Comparison of ENCODE assay signal across 17 mouse cellular contexts in genomic region chr14:21427369-21427768, GRCm38 (mm10). TPM values are rescaled to one million over a fixed set of nuclear protein-coding genes. Genes with fewer than 3 reads are reported as not detected.
DNase-seq lines count a peak whose midpoint lies in the region; ATAC-seq and TF ChIP-seq lines count a peak whose summit lies in the region.
"Had no signal": no experiment of that assay in that cellular context is flagged by ENCODE, and none has a peak within 500 bp of the region (broad histone marks: within the 10 kb centered on the region; RNA-seq: fewer than 3 reads in every experiment).

No protein-coding gene starts in this region.

- TF ChIP-seq POLR2A in brain, embryonic 14.5 days (IDR thresholded peaks at IDR 0.05; ENCODE audit: borderline replicate concordance, extremely low read depth, insufficient read depth, insufficient read length, poor library complexity, severe bottlenecking), result no peak

- ATAC-seq in heart, embryonic 13.5 days (ENCODE audit: extremely low read depth, insufficient number of reproducible peaks, low FRiP score, low TSS enrichment), result no peak
- peak; percentile 55; the same call in 1 of the 2 replicates for ATAC-seq in hindbrain, embryonic 14.5 days (ENCODE audit: low FRiP score)
- ATAC-seq in midbrain, embryonic 12.5 days (ENCODE audit: low FRiP score, low read depth), result peak; percentile 60; the same call in 1 of the 2 replicates
- ATAC-seq in monocyte, adult 5-6 weeks (replicated peaks; ENCODE audit: insufficient number of reproducible peaks, low FRiP score, low TSS enrichment, poor library complexity, severe bottlenecking), result no peak
- ATAC-seq: liver, postnatal 0 days had no signal

- H3K4me3 ChIP-seq in heart, embryonic 13.5 days, result no peak overlapping the region
- H3K4me3 ChIP-seq in hindbrain, embryonic 14.5 days (replicated peaks; ENCODE audit: low read length), result no peak overlapping the region
- H3K4me3 ChIP-seq in midbrain, embryonic 12.5 days, result no peak overlapping the region
- H3K4me3 ChIP-seq: heart, embryonic 10.5 days had no signal

- H3K9me3 ChIP-seq in heart, embryonic 13.5 days, result no peaks in the 10 kb centered on the region
- no peaks in the 10 kb centered on the region for H3K9me3 ChIP-seq in hindbrain, embryonic 14.5 days (ENCODE audit: control insufficient read depth, low read length)
- no peaks in the 10 kb centered on the region for H3K9me3 ChIP-seq in midbrain, embryonic 12.5 days
- H3K9me3 ChIP-seq: heart, embryonic 10.5 days had no signal

- H3K4me2 ChIP-seq in heart, embryonic 13.5 days, result no peak overlapping the region
- H3K4me2 ChIP-seq in hindbrain, embryonic 14.5 days (replicated peaks), result no peak overlapping the region
- no peak overlapping the region for H3K4me2 ChIP-seq in midbrain, embryonic 12.5 days (replicated peaks)

- H3K9ac ChIP-seq in heart, embryonic 13.5 days, result peak overlapping the region; percentile 40; the same call in 1 of the 2 replicates
- no peak overlapping the region for H3K9ac ChIP-seq in hindbrain, embryonic 14.5 days
- H3K9ac ChIP-seq in midbrain, embryonic 12.5 days (replicated peaks), result no peak overlapping the region
- H3K9ac ChIP-seq: liver, postnatal 0 days had no signal

- 0 out of 2 replicates have a peak, but pooled peaks have one; percentile 18 for TF ChIP-seq CTCF in brain, embryonic 14.5 days (IDR thresholded peaks at IDR 0.05; ENCODE audit: borderline replicate concordance, extremely low read depth, insufficient read depth, insufficient read length)

- H3K36me3 ChIP-seq in heart, embryonic 13.5 days, result peaks cover 35% of the 10 kb centered on the region
- no peaks in the 10 kb centered on the region for H3K36me3 ChIP-seq in hindbrain, embryonic 14.5 days (replicated peaks; ENCODE audit: control insufficient read depth, insufficient read depth)
- no peaks in the 10 kb centered on the region for H3K36me3 ChIP-seq in midbrain, embryonic 12.5 days

- peak overlapping the region; percentile 29; the same call in 1 of the 2 replicates for H3K27ac ChIP-seq in heart, embryonic 13.5 days (replicated peaks)
- no peak overlapping the region for H3K27ac ChIP-seq in hindbrain, embryonic 14.5 days
- no peak overlapping the region for H3K27ac ChIP-seq in midbrain, embryonic 12.5 days (replicated peaks)
- H3K27ac ChIP-seq: heart, embryonic 10.5 days had no signal

- no peaks in the 10 kb centered on the region for H3K27me3 ChIP-seq in heart, embryonic 13.5 days (replicated peaks)
- H3K27me3 ChIP-seq in hindbrain, embryonic 14.5 days (ENCODE audit: control insufficient read depth, insufficient read depth, low read length), result no peaks in the 10 kb centered on the region
- no peaks in the 10 kb centered on the region for H3K27me3 ChIP-seq in midbrain, embryonic 12.5 days

- 67% methylated on average over 7 of the region's 7 CpGs for WGBS in heart, embryonic 13.5 days
- WGBS in hindbrain, embryonic 14.5 days, result 47% methylated on average over 7 of the region's 7 CpGs
- WGBS in midbrain, embryonic 12.5 days, result 45% methylated on average over 7 of the region's 7 CpGs

- DNase-seq in heart, adult 18-20 months, result no peak
- peak; percentile 79 for DNase-seq in brain, embryonic 14.5 days (ENCODE audit: low read depth)
- DNase-seq in hindbrain, embryonic 14.5 days (ENCODE audit: low spot score), result no peak
- DNase-seq in lung, postnatal 14 days, result no peak
- no peak for DNase-seq in kidney, postnatal 4 days
- DNase-seq: cerebellum, adult 11-12 months; cerebellum, postnatal 36 days; heart, postnatal 4 days; kidney, adult 18-20 months; kidney, postnatal 14 days; liver, postnatal 0 days; lung, postnatal 4 days; spleen, adult 18-20 months had no signal

- H3K4me1 ChIP-seq in heart, embryonic 13.5 days, result peaks cover 20% of the 10 kb centered on the region
- H3K4me1 ChIP-seq in hindbrain, embryonic 14.5 days (replicated peaks; ENCODE audit: control insufficient read depth, insufficient read depth, low read length), result no peaks in the 10 kb centered on the region
- peaks cover 20% of the 10 kb centered on the region for H3K4me1 ChIP-seq in midbrain, embryonic 12.5 days
- H3K4me1 ChIP-seq: heart, embryonic 10.5 days had no signal

RNA-seq across cellular contexts. Expression of gene Kat6b, which starts 53.9 kb away (rescaled TPM):
- polyA plus RNA-seq in heart, embryonic 13.5 days (2015; fragmentation: Nextera tagmentation; extraction: Ambion mirVana), result 9.8 and 11.8 TPM in 2 replicates
- total RNA-seq in heart, adult 18-20 months (2021), result 10 to 100 TPM; 18.8 to 27.6 TPM
- 25.5 and 42.7 TPM in 2 replicates for polyA plus RNA-seq in brain, embryonic 14.5 days (2012; rRNA removed)
- polyA plus RNA-seq in hindbrain, embryonic 14.5 days (2014; fragmentation: Nextera tagmentation; extraction: Ambion mirVana), result 24.4 and 25.7 TPM in 2 replicates
- polyA plus RNA-seq in midbrain, embryonic 12.5 days (2016; fragmentation: Nextera tagmentation; extraction: Ambion mirVana), result 25.4 and 28.2 TPM in 2 replicates
- 15.1 to 22.6 TPM (median 15.1 TPM) in 3 replicates for total RNA-seq in monocyte, adult 5-6 weeks (2017)

Comparison
In these comparisons a context has a peak if more than half of its experiments do, and no peak if none do; other contexts are left out.
1. ATAC-seq: peak in hindbrain, embryonic 14.5 days (single experiment) and midbrain, embryonic 12.5 days (single experiment); none in heart, embryonic 13.5 days (single experiment) and monocyte, adult 5-6 weeks (single experiment).